Mouse (Mus musculus) monocyte, adult 2 months (primary cell): Measurements from ENCODE around the gene Rpl23a.
"Not testable (repeated sequence)": the region's sequence is repeated elsewhere in the genome, so short reads cannot be mapped to it uniquely, and the experiment has no call there.

Source experiments
- DNase-seq, 2 experiments: peaks; one replicate each; pipeline ENCODE4 v3.0.0; 2022; ENCODE audit warnings: low spot score in 2 of 2, low read depth in 1 of 2

Gene Rpl23a

DNA sequence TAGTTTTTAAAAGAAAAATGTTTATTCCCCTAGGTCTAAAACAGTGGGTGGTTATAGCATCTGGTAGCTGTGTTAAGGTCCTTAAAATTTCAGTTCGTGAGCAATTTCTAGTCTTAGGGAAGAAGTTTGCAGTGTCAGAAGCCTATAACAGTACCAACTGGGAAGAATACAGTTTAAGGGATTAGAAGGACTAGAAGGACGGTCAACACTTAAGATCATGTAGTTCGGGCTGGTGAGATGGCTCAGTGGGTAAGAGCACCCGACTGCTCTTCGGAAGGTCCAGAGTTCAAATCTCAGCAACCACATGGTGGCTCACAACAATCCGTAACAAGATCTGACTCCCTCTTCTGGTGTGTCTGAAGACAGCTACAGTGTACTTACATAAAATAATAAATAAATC is 1.3 kb upstream of the Rpl23a start:
- DNase-seq: not testable (repeated sequence)

- no peak for DNase-seq
Measured at GRCm38 (mm10) chr11:78183884-78184514, 615 bp upstream of the Rpl23a start.

DNA sequence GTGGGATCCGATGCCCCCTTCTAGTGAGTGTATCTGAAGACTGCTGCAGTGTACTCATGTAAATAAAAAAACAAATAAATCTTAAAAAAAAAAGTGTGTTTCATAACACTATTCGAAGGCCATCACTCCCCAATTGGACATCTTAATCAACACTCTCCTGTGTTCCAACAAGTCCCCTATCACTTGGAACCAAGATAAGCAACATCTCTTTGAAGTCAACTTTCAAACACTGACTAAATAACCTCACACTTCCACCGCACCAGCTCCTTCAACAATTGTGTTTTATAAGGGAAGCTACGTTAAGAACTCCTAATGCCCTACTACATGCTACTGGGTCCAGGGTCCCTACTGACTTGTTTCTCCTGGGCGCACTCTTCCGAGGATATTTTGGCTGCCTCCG is 934 bp downstream of the Rpl23a start:
- no peak for DNase-seq

GRCm38 (mm10) chr11:78181830-78182357 is 1.5 kb downstream of the Rpl23a start:
- no peak for DNase-seq

- DNase-seq: no peak
Measured at GRCm38 (mm10) chr11:78180081-78180761, 3.2 kb downstream of the Rpl23a start.

DNA sequence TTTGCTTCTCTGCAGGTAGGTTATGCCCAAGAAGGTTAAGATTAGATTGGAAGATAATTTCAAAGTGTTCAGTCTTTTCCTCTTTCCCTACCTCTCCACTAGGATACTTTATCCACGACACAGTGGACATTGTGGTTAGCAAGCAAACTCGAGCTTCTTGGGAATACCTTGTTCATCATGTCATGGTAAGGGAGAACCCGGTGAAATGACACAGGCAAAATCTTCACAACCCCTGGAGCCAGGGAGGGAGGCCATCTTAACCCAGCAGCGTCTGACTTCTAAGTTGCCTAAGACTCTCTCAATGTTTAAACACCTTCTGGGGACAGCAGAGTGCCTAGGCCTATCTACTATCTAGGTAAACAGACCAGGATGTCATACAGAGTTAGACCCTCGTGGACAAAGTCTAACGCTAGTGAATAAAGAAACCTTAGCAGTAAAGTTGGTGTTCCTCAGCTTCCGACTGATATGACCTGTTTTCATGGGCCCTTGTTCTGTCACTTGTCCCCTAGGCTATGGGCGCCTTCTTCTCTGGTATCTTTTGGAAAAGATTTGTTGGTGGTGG is 3.9 kb downstream of the Rpl23a start:
- no peak for DNase-seq

- no peak for DNase-seq
Measured at GRCm38 (mm10) chr11:78178859-78179437, 4.4 kb downstream of the Rpl23a start.

DNA sequence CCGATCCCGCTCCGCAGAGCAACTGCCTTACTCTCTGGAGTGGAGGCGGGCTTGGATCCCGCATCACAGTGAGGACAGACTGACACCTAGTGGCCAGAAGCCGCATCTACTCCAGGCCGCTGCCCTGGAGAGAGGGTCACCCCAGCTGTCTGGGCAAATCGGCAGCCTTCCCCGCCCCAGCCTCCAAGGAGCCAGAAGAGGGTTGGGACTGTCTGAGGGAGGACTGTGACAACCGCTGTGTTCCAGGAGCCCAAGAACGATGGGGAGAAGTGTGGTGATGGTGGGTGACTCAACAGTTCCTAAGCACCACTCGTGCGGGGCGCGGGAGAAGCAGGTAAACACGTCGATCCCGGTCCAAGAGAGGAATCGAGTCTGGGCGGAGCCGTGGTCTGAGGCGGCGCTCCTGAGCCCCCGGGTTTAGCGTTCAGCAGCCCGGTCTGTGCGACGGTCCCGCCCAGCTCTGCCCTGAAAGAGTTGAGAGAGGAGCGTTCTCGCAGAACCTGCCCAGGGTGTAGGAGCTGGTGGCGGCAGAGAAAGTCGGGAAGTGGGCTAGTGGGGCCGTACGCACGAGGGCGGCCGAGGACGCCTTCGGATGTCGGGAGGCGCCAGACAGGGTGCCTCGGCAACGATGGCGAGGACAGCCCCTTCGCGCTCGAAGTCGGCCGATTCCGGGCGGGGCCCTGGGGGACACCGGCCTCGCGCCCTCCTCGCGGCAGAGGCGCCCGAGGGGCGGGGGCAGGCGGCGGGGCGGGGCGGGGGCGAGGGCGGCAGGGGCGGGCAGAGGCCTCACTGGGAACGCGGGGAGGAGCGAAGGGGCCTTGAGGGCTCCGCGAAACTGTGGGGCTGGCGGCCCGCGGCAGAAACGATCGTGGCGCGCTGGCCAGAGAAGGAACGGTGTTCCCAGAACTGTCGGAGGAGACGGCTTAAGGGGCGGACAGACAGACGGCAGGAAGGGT is 5.2 kb downstream of the Rpl23a start:
- DNase-seq: peak; percentile 89

DNA sequence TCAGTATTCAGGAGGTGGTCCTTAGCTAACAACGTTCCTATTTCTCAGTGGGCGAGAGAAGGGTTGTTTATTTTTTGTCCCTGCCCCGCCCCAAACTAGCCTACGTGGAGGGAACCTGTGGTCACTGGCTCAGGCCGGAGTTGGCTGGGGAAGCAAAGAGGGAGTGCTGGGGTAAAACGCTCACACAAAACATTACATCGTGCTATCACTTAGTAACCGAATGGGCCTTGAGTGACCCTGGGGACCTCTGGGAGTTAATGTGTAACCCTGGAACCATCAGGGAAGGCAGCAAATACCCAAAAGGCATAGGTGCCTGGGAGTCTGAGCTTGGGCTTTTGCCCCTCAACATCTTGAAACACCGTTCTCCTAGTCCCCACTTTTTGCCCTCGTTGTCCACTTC is 5.9 kb downstream of the Rpl23a start:
- no peak for DNase-seq

- no peak for DNase-seq
Measured at GRCm38 (mm10) chr11:78176905-78177331, 6.5 kb downstream of the Rpl23a start.

- DNase-seq: peak; percentile 73 to 83
Measured at GRCm38 (mm10) chr11:78176402-78176862, 7.0 kb downstream of the Rpl23a start, which contains the start of the genes Nek8 and Tlcd1. Nek8 (minus strand) TSS chr11:78176675. Tlcd1 (plus strand) TSS chr11:78176711.

GRCm38 (mm10) chr11:78175771-78176401 is 7.5 kb downstream of the Rpl23a start:
- no peak for DNase-seq

- no peak for DNase-seq
Measured at GRCm38 (mm10) chr11:78174506-78174905, 8.9 kb downstream of the Rpl23a start.

DNA sequence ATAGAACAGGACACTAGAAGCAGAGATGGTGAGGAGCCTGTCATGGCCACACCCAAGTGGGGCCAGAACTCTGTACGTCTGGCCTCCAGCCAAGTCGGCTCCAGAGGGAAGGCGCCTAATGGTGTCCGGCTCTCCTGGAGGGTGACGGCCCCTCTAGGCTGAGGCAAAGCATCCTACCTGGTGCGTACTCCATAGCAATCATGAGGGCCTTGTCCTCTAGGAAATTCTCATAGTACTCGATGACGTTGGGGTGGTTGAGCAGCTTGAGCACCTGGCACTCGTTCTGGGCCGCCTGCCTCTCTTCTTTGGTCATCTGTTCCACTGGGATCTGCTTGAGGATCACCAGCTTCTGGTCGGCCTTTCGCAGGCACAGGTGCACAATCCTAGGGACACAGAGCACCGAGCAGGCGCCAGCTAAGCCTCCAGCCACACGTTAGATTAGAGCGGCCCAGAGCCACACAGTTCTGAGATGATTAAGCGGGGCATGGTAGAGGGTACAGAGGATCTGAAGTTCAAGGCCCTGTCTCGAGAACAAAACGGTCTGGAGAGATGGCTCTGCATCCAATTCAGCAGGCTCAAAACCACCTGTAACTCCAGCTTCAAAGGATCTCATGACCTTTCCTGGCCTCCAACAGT is 10.5 kb downstream of the Rpl23a start:
- DNase-seq: no peak

GRCm38 (mm10) chr11:78172034-78172747 is 11.2 kb downstream of the Rpl23a start:
- DNase-seq: no peak

- DNase-seq: no peak
Measured at GRCm38 (mm10) chr11:78171328-78171727, 12.1 kb downstream of the Rpl23a start.

DNA sequence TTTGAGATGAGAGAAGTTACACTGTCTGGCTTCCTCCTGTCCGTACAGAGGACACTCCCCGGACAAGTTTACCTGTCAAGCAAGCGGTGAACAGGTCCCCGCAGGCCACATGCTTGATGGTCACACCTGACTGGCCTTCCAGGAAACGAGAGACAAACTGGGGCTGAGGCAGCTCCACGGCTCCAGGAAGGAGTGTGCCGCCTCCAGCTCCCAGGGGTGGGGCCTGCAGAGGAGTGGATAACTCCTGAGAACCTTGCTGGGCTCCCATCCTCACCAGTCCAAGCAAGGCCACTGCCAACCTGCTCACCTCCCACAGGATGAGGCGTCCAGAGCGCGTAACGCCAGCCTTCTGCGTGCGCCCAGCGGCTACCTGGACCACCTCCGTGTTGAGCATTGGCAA is 13.1 kb downstream of the Rpl23a start:
- DNase-seq: no peak

- DNase-seq: no peak
Measured at GRCm38 (mm10) chr11:78168541-78169468, 14.6 kb downstream of the Rpl23a start.
